Mouse (Mus musculus): ENCODE results near the gene Trim21.

- TF ChIP-seq CTCF (conservative IDR thresholded peaks at IDR 0.05; ENCODE audit: low read length) (no peak), POU5F1 (IDR thresholded peaks at IDR 0.05; ENCODE audit: borderline replicate concordance, low read length) (no peak)
Measured at GRCm38 (mm10) chr7:102509726-102510125, 55.6 kb downstream of the Trim21 start.
